Mouse (Mus musculus): ENCODE measurements around the gene Vamp1. TPM values are rescaled to one million over a fixed set of nuclear protein-coding genes. Genes with fewer than 3 reads are reported as not detected.

The Vamp1 gene
- polyA plus RNA-seq, 1 experiment from 2014 or later, result 11.3 TPM

GRCm38 (mm10) chr6:125217899-125218298 lies 2.5 kb downstream of the Vamp1 start:
- 89% methylated on average over 11 of the region's 11 CpGs for WGBS
- peaks cover 10% of the 10 kb centered on the region for H3K4me1 ChIP-seq (replicated peaks)
- peaks cover 18% of the 10 kb centered on the region for H3K27me3 ChIP-seq

GRCm38 (mm10) chr6:125218963-125219362 lies 3.6 kb downstream of the Vamp1 start:
- Histone ChIP-seq H3K4me2 (no peak overlapping the region), H3K9me3 (no peaks in the 10 kb centered on the region), H3K4me1 (replicated peaks) (peaks cover 10% of the 10 kb centered on the region), H3K9ac (no peak overlapping the region), H3K27ac (no peak overlapping the region), H3K4me3 (no peak overlapping the region), H3K27me3 (peaks cover 8% of the 10 kb centered on the region; the same call in 1 of the 2 replicates), H3K36me3 (peaks cover 8% of the 10 kb centered on the region; the same call in 1 of the 2 replicates)
- 80% methylated on average over 4 of the region's 4 CpGs for WGBS
- ATAC-seq (ENCODE audit: low FRiP score), result no peak

More at GRCm38 (mm10) chr6:125217899-125218298, 2.5 kb downstream of the Vamp1 start:
- Histone ChIP-seq H3K9ac (no peak overlapping the region), H3K27ac (no peak overlapping the region), H3K4me2 (no peak overlapping the region), H3K36me3 (peaks cover 8% of the 10 kb centered on the region; the same call in 1 of the 2 replicates), H3K4me3 (no peak overlapping the region), H3K9me3 (no peaks in the 10 kb centered on the region)
- no peak for ATAC-seq (ENCODE audit: low FRiP score)

DNA sequence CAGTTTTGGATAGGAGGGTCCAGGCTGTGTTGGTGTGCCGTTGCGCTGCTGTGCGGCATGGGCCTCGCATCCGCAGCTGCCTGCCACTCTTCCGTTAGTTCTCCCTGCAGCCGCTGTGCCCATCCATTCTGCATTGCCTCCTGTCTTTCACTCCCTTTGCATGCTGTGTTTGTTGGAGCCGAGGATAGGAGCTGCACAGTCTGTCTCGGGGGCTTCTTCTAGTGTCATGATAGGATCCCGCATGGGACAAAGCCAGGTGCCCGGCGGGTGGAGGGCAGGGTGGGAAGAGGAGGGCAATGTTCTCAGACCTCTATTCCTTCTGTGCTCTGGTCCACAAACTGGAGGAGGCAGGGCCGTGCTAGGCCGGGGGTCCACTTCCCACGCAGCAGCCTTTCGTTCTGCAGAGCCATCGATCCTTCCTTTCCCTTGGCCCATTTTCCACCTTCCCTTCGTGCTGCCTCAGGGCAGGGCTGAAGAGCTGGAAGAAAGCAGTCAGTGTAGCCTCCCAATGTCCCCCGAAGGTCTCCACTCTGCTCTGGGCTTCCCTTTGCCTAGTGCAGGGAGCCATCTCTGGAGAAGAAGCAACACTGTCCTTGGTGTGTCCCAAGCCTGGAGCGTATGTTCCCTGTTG lies 5.9 kb downstream of the Vamp1 start:
- H3K36me3 ChIP-seq, result peaks cover 16% of the 10 kb centered on the region
- H3K4me1 ChIP-seq (replicated peaks), result peaks cover 6% of the 10 kb centered on the region; the same call in 1 of the 2 replicates
- no peak overlapping the region for H3K27ac ChIP-seq
- H3K27me3 ChIP-seq, result 0 out of 2 replicates have a peak, but pooled peaks cover 5% of the 10 kb centered on the region
- WGBS, result 88% methylated on average over 20 of the region's 20 CpGs
- H3K4me2 ChIP-seq, result no peak overlapping the region
- H3K4me3 ChIP-seq, result no peak overlapping the region
- no peak for ATAC-seq (ENCODE audit: low FRiP score)
- no peaks in the 10 kb centered on the region for H3K9me3 ChIP-seq
- H3K9ac ChIP-seq, result no peak overlapping the region; the same call in 1 of the 2 replicates

GRCm38 (mm10) chr6:125222146-125222545 lies 6.8 kb downstream of the Vamp1 start:
- Histone ChIP-seq H3K4me2 (no peak overlapping the region), H3K27ac (no peak overlapping the region), H3K9ac (0 out of 2 replicates have a peak overlapping the region, but pooled peaks have one; percentile 15), H3K9me3 (no peaks in the 10 kb centered on the region), H3K36me3 (peaks cover 16% of the 10 kb centered on the region), H3K27me3 (0 out of 2 replicates have a peak, but pooled peaks cover under 1% of the 10 kb centered on the region), H3K4me3 (no peak overlapping the region), H3K4me1 (replicated peaks) (no peaks in the 10 kb centered on the region)
- ATAC-seq (ENCODE audit: low FRiP score), result no peak
- WGBS, result 75% methylated on average over 2 of the region's 2 CpGs

DNA sequence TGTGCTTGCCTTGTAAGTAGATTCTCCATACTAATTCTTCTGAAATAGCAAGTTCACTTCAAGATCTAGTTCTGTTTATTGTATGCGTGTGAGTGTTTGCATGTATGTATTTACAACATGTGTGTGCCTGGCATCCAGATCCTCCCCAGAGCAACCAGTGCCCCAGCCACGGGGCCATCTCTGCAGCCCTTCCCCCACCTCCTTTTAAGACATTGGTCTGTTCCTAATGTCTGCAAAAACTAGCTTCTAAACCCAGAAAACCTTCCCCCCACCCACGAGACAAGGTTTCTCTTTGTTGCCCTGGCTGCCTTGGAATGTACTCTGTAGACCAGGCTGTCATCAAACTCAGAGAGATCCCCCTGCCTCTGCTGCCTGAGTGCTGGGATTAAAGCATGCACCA lies 7.2 kb downstream of the Vamp1 start:
- H3K4me2 ChIP-seq, result no peak overlapping the region
- H3K9ac ChIP-seq, result no peak overlapping the region
- no peaks in the 10 kb centered on the region for H3K27me3 ChIP-seq
- no peaks in the 10 kb centered on the region for H3K4me1 ChIP-seq (replicated peaks)
- peaks cover 16% of the 10 kb centered on the region for H3K36me3 ChIP-seq
- H3K27ac ChIP-seq, result no peak overlapping the region
- H3K4me3 ChIP-seq, result no peak overlapping the region
- no peaks in the 10 kb centered on the region for H3K9me3 ChIP-seq
- no peak for ATAC-seq (ENCODE audit: low FRiP score)
- WGBS, result 88% methylated on average over 3 of the region's 3 CpGs

GRCm38 (mm10) chr6:125225518-125226115 lies 10.3 kb downstream of the Vamp1 start:
- Histone ChIP-seq H3K9me3 (no peaks in the 10 kb centered on the region), H3K4me3 (no peak overlapping the region), H3K9ac (no peak overlapping the region), H3K27me3 (no peaks in the 10 kb centered on the region), H3K27ac (no peak overlapping the region), H3K36me3 (peaks cover 7% of the 10 kb centered on the region; the same call in 1 of the 2 replicates), H3K4me1 (replicated peaks) (peaks cover 2% of the 10 kb centered on the region), H3K4me2 (no peak overlapping the region)
- WGBS, result 92% methylated on average over 5 of the region's 5 CpGs
- ATAC-seq (ENCODE audit: low FRiP score), result no peak

- Histone ChIP-seq H3K4me3 (no peak overlapping the region), H3K27ac (peak overlapping the region; percentile 60), H3K36me3 (no peaks in the 10 kb centered on the region), H3K27me3 (no peaks in the 10 kb centered on the region), H3K4me2 (peak overlapping the region; percentile 87), H3K9me3 (no peaks in the 10 kb centered on the region), H3K9ac (peak overlapping the region; percentile 75; the same call in 1 of the 2 replicates), H3K4me1 (replicated peaks) (peaks cover 19% of the 10 kb centered on the region)
- 0 out of 2 replicates have a peak, but pooled peaks have one; percentile 3 for ATAC-seq (ENCODE audit: low FRiP score)
- WGBS, result 70% methylated on average over 9 of the region's 9 CpGs
Observed at GRCm38 (mm10) chr6:125230571-125230970, 15.2 kb downstream of the Vamp1 start.

DNA sequence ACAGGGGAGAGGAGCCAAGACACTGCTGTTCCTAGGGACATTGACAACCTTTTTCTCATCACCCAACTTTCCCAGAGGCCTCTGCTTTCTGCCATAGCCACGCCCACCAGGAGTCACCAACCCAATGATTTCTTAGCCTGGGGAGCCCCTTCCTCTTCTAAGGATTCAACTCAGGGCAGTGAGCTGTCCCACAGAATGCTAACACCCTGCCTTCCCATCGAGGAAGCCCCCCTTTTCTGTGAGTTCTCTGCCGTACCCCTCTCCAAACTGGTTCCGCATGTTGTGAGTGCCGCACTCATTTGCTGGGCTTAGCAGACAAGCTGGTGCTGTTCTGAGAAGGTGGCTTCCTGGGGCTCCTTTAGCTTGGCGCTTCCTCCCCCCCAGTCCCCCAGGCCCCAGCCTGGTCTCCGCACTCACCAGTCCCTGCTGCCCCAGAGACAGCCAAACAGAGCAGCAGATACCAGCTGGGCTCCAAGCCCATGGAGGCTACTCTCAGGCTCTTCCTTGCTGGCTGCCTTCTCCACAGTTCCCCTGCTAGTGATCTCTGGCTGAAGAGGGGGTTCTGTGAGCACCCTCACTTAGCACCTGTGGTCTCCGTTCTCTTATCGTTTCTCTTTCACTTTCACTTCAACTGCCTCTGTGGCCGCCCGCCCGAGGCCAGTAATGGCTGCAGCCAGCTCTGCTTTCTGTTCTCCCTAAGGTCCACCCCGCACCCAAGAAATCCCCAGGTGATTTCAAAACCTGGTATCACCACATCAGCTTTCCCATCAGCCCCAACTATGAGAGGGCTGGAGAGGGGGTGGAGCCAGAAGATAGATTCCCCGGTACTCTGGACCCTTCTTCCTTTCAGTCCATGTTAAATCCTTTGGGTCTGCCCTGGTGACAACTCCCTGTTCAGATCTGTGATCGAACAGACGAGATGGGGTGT lies 16.0 kb downstream of the Vamp1 start, which contains the start of gene Tapbpl:
Gene Tapbpl (minus strand): TSS at position 744 of the 928 bp plus-strand sequence.
- Histone ChIP-seq H3K4me3 (peak within 1 kb of the TSS; percentile 43), H3K27me3 (0 out of 2 replicates have a peak, but pooled peaks cover 3% of the 10 kb centered on the region), H3K9me3 (no peaks in the 10 kb centered on the region), H3K27ac (peak within 1 kb of the TSS; percentile 73), H3K4me2 (peak within 1 kb of the TSS; percentile 87), H3K9ac (peak within 1 kb of the TSS; percentile 75), H3K4me1 (replicated peaks) (peaks cover 19% of the 10 kb centered on the region), H3K36me3 (no peaks in the 10 kb centered on the region)
- peak; percentile 78 for ATAC-seq (ENCODE audit: low FRiP score)
- WGBS, result 12% methylated on average over 16 of the region's 16 CpGs

DNA sequence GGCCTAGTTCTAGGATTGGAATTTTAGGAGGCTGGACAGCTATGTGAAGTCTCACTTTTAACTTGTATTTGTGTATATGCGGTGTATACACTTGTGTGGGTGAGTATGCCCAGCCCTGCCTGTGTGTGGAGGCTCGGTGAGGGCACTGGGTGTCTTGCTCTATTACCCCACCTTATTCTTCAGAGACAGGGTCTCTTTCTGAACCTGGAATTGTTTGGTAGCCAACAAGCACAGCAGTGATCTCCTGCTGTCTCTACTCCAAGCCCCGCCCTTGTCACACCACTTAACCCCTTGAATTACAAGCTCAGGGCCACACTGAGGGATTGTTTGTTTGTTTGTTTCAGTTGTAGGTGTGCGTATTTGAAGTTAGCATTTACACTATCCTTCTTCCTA lies 16.7 kb downstream of the Vamp1 start:
- 0 out of 2 replicates have a peak, but pooled peaks cover 4% of the 10 kb centered on the region for H3K27me3 ChIP-seq
- WGBS, result 57% methylated on average over 4 of the region's 4 CpGs
- H3K27ac ChIP-seq, result peak overlapping the region; percentile 73; the same call in 1 of the 2 replicates
- H3K9me3 ChIP-seq, result no peaks in the 10 kb centered on the region
- peak overlapping the region; percentile 87 for H3K4me2 ChIP-seq
- H3K4me3 ChIP-seq, result peak overlapping the region; percentile 43
- no peaks in the 10 kb centered on the region for H3K36me3 ChIP-seq
- H3K4me1 ChIP-seq (replicated peaks), result peaks cover 19% of the 10 kb centered on the region
- ATAC-seq (ENCODE audit: low FRiP score), result peak; percentile 14; the same call in 1 of the 2 replicates
- H3K9ac ChIP-seq, result peak overlapping the region; percentile 75

GRCm38 (mm10) chr6:125232516-125232915 lies 17.2 kb downstream of the Vamp1 start:
- Histone ChIP-seq H3K9ac (no peak overlapping the region), H3K36me3 (no peaks in the 10 kb centered on the region), H3K4me3 (no peak overlapping the region), H3K4me2 (no peak overlapping the region), H3K27ac (no peak overlapping the region), H3K4me1 (replicated peaks) (peaks cover 19% of the 10 kb centered on the region), H3K9me3 (no peaks in the 10 kb centered on the region), H3K27me3 (0 out of 2 replicates have a peak, but pooled peaks cover 4% of the 10 kb centered on the region)
- 84% methylated on average over 6 of the region's 6 CpGs for WGBS
- ATAC-seq (ENCODE audit: low FRiP score), result no peak

GRCm38 (mm10) chr6:125233816-125234519 lies 18.6 kb downstream of the Vamp1 start:
- Histone ChIP-seq H3K4me1 (replicated peaks) (peaks cover 19% of the 10 kb centered on the region), H3K36me3 (no peaks in the 10 kb centered on the region), H3K4me2 (no peak overlapping the region), H3K9me3 (no peaks in the 10 kb centered on the region), H3K27me3 (0 out of 2 replicates have a peak, but pooled peaks cover 4% of the 10 kb centered on the region), H3K9ac (no peak overlapping the region), H3K4me3 (no peak overlapping the region), H3K27ac (no peak overlapping the region)
- 70% methylated on average over 7 of the region's 7 CpGs for WGBS
- ATAC-seq (ENCODE audit: low FRiP score), result no peak

All from hindbrain, embryonic 13.5 days (tissue).